Mouse (Mus musculus): ENCODE results near the gene Hoxb4.

The Hoxb4 gene

GRCm38 (mm10) chr11:96311520-96312417 lies 6.3 kb upstream of the Hoxb4 start:
- in situ Hi-C loops (cut with MboI), result no loop called here

- in situ Hi-C loops (cut with MboI), result no loop called here
Observed at GRCm38 (mm10) chr11:96313134-96313533, 4.9 kb upstream of the Hoxb4 start.

- in situ Hi-C loops (cut with MboI), result no loop called here
Observed at GRCm38 (mm10) chr11:96313806-96314428, 4.2 kb upstream of the Hoxb4 start.

- in situ Hi-C loops (cut with MboI), result no loop called here
Observed at GRCm38 (mm10) chr11:96314671-96315343, 3.3 kb upstream of the Hoxb4 start.

GRCm38 (mm10) chr11:96315344-96315681 lies 2.8 kb upstream of the Hoxb4 start:
- in situ Hi-C loops (cut with MboI), result no loop called here

- in situ Hi-C loops (cut with MboI), result no loop called here
Observed at GRCm38 (mm10) chr11:96316696-96317607, 1.1 kb upstream of the Hoxb4 start.

GRCm38 (mm10) chr11:96318368-96319070 lies 452 bp downstream of the Hoxb4 start:
- in situ Hi-C loops (cut with MboI), result no loop called here

GRCm38 (mm10) chr11:96319071-96319902 lies 1.2 kb downstream of the Hoxb4 start:
- in situ Hi-C loops (cut with MboI), result no loop called here

- in situ Hi-C loops (cut with MboI), result no loop called here
Observed at GRCm38 (mm10) chr11:96319910-96320309, 1.8 kb downstream of the Hoxb4 start.

GRCm38 (mm10) chr11:96320688-96321087 lies 2.6 kb downstream of the Hoxb4 start:
- in situ Hi-C loops (cut with MboI), result no loop called here

GRCm38 (mm10) chr11:96321846-96322245 lies 3.8 kb downstream of the Hoxb4 start:
- in situ Hi-C loops (cut with MboI), result no loop called here

- in situ Hi-C loops (cut with MboI), result no loop called here
Observed at GRCm38 (mm10) chr11:96322738-96323137, 4.7 kb downstream of the Hoxb4 start.

- in situ Hi-C loops (cut with MboI), result no loop called here
Observed at GRCm38 (mm10) chr11:96323154-96323553, 5.1 kb downstream of the Hoxb4 start, which contains the start of gene Hoxb3. Gene Hoxb3 (plus strand): TSS chr11:96323326.

- in situ Hi-C loops (cut with MboI), result no loop called here
Observed at GRCm38 (mm10) chr11:96324125-96324524, 6.1 kb downstream of the Hoxb4 start.

GRCm38 (mm10) chr11:96324965-96325364 lies 6.9 kb downstream of the Hoxb4 start:
- in situ Hi-C loops (cut with MboI), result no loop called here

GRCm38 (mm10) chr11:96325747-96326212 lies 7.7 kb downstream of the Hoxb4 start:
- in situ Hi-C loops (cut with MboI), result no loop called here

- in situ Hi-C loops (cut with MboI), result no loop called here
Observed at GRCm38 (mm10) chr11:96326705-96327104, 8.6 kb downstream of the Hoxb4 start.

GRCm38 (mm10) chr11:96327122-96327521 lies 9.1 kb downstream of the Hoxb4 start:
- in situ Hi-C loops (cut with MboI), result no loop called here

GRCm38 (mm10) chr11:96327750-96328149 lies 9.7 kb downstream of the Hoxb4 start:
- in situ Hi-C loops (cut with MboI), result no loop called here

- in situ Hi-C loops (cut with MboI), result no loop called here
Observed at GRCm38 (mm10) chr11:96328605-96329004, 10.5 kb downstream of the Hoxb4 start.
